Mouse (Mus musculus) B cell, adult (primary cell): ENCODE data around the gene Zc3h4. TPM values are rescaled to one million over a fixed set of nuclear protein-coding genes. Genes with fewer than 3 reads are reported as not detected.

ENCODE experiments used
- total RNA-seq: library from RNA; stranded (reverse); gene quantifications from 4 replicates; pipeline ENCODE4 v1.2.4, GENCODE M21; 2023; ENCODE audit not compliant: inconsistent age

Gene Zc3h4
- 96.6 to 117 TPM (median 100 TPM) in 4 replicates for total RNA-seq

GRCm38 (mm10) chr7:16400689-16401611 lies at the start of gene Zc3h4:
Gene Zc3h4 (plus strand): TSS chr7:16400910.

GRCm38 (mm10) chr7:16387160-16388041 lies 13.3 kb upstream of the Zc3h4 start, which contains the start of gene Sae1:
Gene Sae1 (minus strand): TSS chr7:16387806.

GRCm38 (mm10) chr7:16452587-16453073 lies 51.9 kb downstream of the Zc3h4 start, which contains the start of gene Tmem160:
Gene Tmem160 (plus strand): TSS chr7:16452779.

DNA sequence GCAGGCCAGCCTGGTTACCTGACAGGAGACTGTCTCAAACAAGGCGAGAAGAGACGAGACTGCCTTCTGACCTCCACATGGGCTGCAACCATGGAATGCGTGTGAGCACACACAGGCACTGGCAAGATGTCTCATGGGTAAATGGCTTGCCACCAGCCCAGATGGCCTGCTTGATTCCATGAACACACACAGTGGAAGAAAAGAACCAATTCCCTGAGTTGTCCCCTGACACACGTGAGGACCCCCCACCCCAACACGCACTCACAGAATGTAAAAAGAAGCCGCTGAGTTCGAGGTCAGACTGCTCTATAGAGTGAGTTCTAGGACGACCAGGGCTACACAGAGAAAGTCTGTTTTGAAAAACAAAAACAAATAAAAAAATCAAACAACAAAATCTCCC lies 76.9 kb downstream of the Zc3h4 start, which contains the start of gene Npas1:
Npas1 (minus strand) TSS at position 101 of the 400 bp plus-strand sequence.

Other genes with a start within 250 kb of the Zc3h4 start
- gene Meis3, start 225.8 kb upstream of the Zc3h4 start, total RNA-seq, result 13.3 to 26.7 TPM (median 15.8 TPM) in 4 replicates
- gene Dhx34, start 178.9 kb upstream of the Zc3h4 start, total RNA-seq, result 49.4 to 58.7 TPM (median 53.0 TPM) in 4 replicates
- 1.2 to 2.4 TPM (median 1.6 TPM) in 4 replicates for gene C5ar2, start 156.8 kb upstream of the Zc3h4 start, total RNA-seq
- 0.21 to 0.61 TPM in 2 of 4 replicates, not detected in the others for gene C5ar1, start 141.4 kb upstream of the Zc3h4 start, total RNA-seq
- gene Inafm1, start 127.3 kb upstream of the Zc3h4 start, total RNA-seq, result 32.4 to 35.4 TPM (median 33.6 TPM) in 4 replicates
- gene Ccdc9, start 114.1 kb upstream of the Zc3h4 start, total RNA-seq, result 410 to 440 TPM (median 416 TPM) in 4 replicates
- gene Bbc3, start 92.5 kb upstream of the Zc3h4 start, total RNA-seq, result 8.4 to 14.5 TPM (median 9.7 TPM) in 4 replicates
- gene Sae1, start 13.1 kb upstream of the Zc3h4 start, total RNA-seq, result 53.5 to 64.8 TPM (median 58.8 TPM) in 4 replicates
- 35.9 to 42.6 TPM (median 37.4 TPM) in 4 replicates for gene Tmem160, start 51.9 kb downstream of the Zc3h4 start, total RNA-seq
- not detected in 4 replicates for gene Npas1, start 76.8 kb downstream of the Zc3h4 start, total RNA-seq
- gene Arhgap35, start 214.1 kb downstream of the Zc3h4 start, total RNA-seq, result 18.4 to 22.2 TPM (median 21.3 TPM) in 4 replicates